Mouse (Mus musculus) heart, embryonic 16.5 days (tissue): ENCODE measurements at regions not wholly inside any gene's neighbourhood (a gene's known extent, or its start where the extent isn't known, plus 50 kb on each side); places are given as distances from the start of the nearest gene placed in this dataset.

Experiments
- ATAC-seq: fragments of 200-750 bp; cut with Nextera tagmentation; replicated peaks from 2 replicates; pipeline ENCODE4 v1.8.0; 2017; ENCODE audit warnings: moderate number of reproducible peaks; ENCODE audit not compliant: insufficient read depth, low FRiP score; ENCODE audit errors: extremely low read depth
- H3K27ac ChIP-seq: fragments of 300-500 bp; sonication (generic); 2 replicates; pipeline ENCODE4 v1.5.1; 2014; ENCODE audit warnings: mild to moderate bottlenecking, low read length, control low read depth, moderate library complexity
- H3K27me3 ChIP-seq: fragments of 300-500 bp; sonication (generic); 2 replicates; pipeline ENCODE4 v1.6.1; 2014; ENCODE audit warnings: low read length, mixed read lengths; ENCODE audit not compliant: control insufficient read depth, insufficient read depth
- H3K36me3 ChIP-seq: fragments of 300-500 bp; sonication (generic); 2 replicates; pipeline ENCODE4 v1.6.1; 2014; ENCODE audit not compliant: control insufficient read depth, insufficient read depth
- H3K4me1 ChIP-seq: fragments of 300-500 bp; sonication (generic); 2 replicates; pipeline ENCODE4 v1.6.1; 2014; ENCODE audit warnings: low read length, mixed read lengths; ENCODE audit not compliant: control insufficient read depth, insufficient read depth
- H3K4me2 ChIP-seq: fragments of 300-500 bp; sonication (generic); 2 replicates; pipeline ENCODE4 v1.6.1; 2014; ENCODE audit warnings: low read depth, mild to moderate bottlenecking, control low read depth, low read length
- H3K4me3 ChIP-seq: fragments of 300-500 bp; sonication (generic); 2 replicates; pipeline ENCODE4 v1.5.1; 2014; ENCODE audit warnings: mild to moderate bottlenecking, control low read depth, low read length
- H3K9ac ChIP-seq: fragments of 300-500 bp; sonication (generic); 2 replicates; pipeline ENCODE4 v1.6.1; 2014; ENCODE audit warnings: low read length, control low read depth
- H3K9me3 ChIP-seq: fragments of 300-500 bp; sonication (generic); replicated peaks from 2 replicates; pipeline ENCODE4 v1.6.1; 2016; ENCODE audit warnings: low read length; ENCODE audit not compliant: control insufficient read depth
- WGBS: fragments of 180-500 bp; shearing (Covaris S2); extraction: QIAGEN DNeasy Blood & Tissue Kit; methylation state at CpG from one replicate; pipeline ENCODE4 v1.1.7; 2014; 5-methylcytosine and 5-hydroxymethylcytosine counted together

GRCm38 (mm10) chr3:126011269-126011668, 72.8 kb upstream of the Ugt8a start:
- Histone ChIP-seq H3K27me3 (no peaks in the 10 kb centered on the region), H3K4me3 (no peak overlapping the region), H3K4me1 (no peaks in the 10 kb centered on the region), H3K9me3 (no peaks in the 10 kb centered on the region), H3K27ac (no peak overlapping the region), H3K36me3 (no peaks in the 10 kb centered on the region), H3K4me2 (no peak overlapping the region), H3K9ac (no peak overlapping the region)
- ATAC-seq = no peak

- 88% methylated on average over 4 of the region's 4 CpGs for WGBS
- H3K4me1 ChIP-seq = no peaks in the 10 kb centered on the region
- no peak overlapping the region for H3K4me2 ChIP-seq
- no peaks in the 10 kb centered on the region for H3K36me3 ChIP-seq
- no peak overlapping the region for H3K27ac ChIP-seq
- H3K27me3 ChIP-seq = no peaks in the 10 kb centered on the region
- no peaks in the 10 kb centered on the region for H3K9me3 ChIP-seq
- ATAC-seq = no peak
- H3K9ac ChIP-seq = no peak overlapping the region
- H3K4me3 ChIP-seq = no peak overlapping the region
Measured at GRCm38 (mm10) chr3:126016166-126016565, 77.7 kb upstream of the Ugt8a start.

GRCm38 (mm10) chr3:126044327-126044726, 105.9 kb upstream of the Ugt8a start:
- no peak overlapping the region for H3K9ac ChIP-seq
- H3K27me3 ChIP-seq = no peaks in the 10 kb centered on the region
- no peaks in the 10 kb centered on the region for H3K4me1 ChIP-seq
- ATAC-seq = peak; percentile 91
- no peaks in the 10 kb centered on the region for H3K9me3 ChIP-seq
- no peak overlapping the region for H3K4me3 ChIP-seq
- H3K27ac ChIP-seq = no peak overlapping the region
- H3K4me2 ChIP-seq = no peak overlapping the region
- WGBS = 7% methylated on average over 3 of the region's 3 CpGs
- H3K36me3 ChIP-seq = no peaks in the 10 kb centered on the region

GRCm38 (mm10) chr3:126044861-126045260, 106.4 kb upstream of the Ugt8a start:
- no peaks in the 10 kb centered on the region for H3K4me1 ChIP-seq
- no peaks in the 10 kb centered on the region for H3K36me3 ChIP-seq
- H3K9me3 ChIP-seq = no peaks in the 10 kb centered on the region
- ATAC-seq = no peak
- 36% methylated on average over 2 of the region's 2 CpGs for WGBS
- H3K4me3 ChIP-seq = no peak overlapping the region
- H3K27me3 ChIP-seq = no peaks in the 10 kb centered on the region
- H3K9ac ChIP-seq = no peak overlapping the region
- H3K4me2 ChIP-seq = no peak overlapping the region
- H3K27ac ChIP-seq = no peak overlapping the region

GRCm38 (mm10) chr3:126045992-126046786, 107.8 kb upstream of the Ugt8a start:
- Histone ChIP-seq H3K4me2 (no peak overlapping the region), H3K36me3 (no peaks in the 10 kb centered on the region), H3K9me3 (no peaks in the 10 kb centered on the region), H3K4me1 (no peaks in the 10 kb centered on the region), H3K4me3 (no peak overlapping the region), H3K9ac (no peak overlapping the region), H3K27ac (no peak overlapping the region), H3K27me3 (no peaks in the 10 kb centered on the region)
- 52% methylated on average over 9 of the region's 9 CpGs for WGBS
- no peak for ATAC-seq

- Histone ChIP-seq H3K9ac (no peak overlapping the region), H3K9me3 (no peaks in the 10 kb centered on the region)
- ATAC-seq = no peak
Measured at GRCm38 (mm10) chr3:126058585-126058984, 120.2 kb upstream of the Ugt8a start.

GRCm38 (mm10) chr3:126105086-126105485, 166.7 kb upstream of the Ugt8a start:
- Histone ChIP-seq H3K27ac (no peak overlapping the region), H3K4me1 (no peaks in the 10 kb centered on the region), H3K4me2 (no peak overlapping the region), H3K9ac (no peak overlapping the region), H3K27me3 (no peaks in the 10 kb centered on the region), H3K4me3 (no peak overlapping the region), H3K36me3 (no peaks in the 10 kb centered on the region), H3K9me3 (peaks cover 3% of the 10 kb centered on the region; the same call in 1 of the 2 replicates)
- no peak for ATAC-seq
- 81% methylated on average over 2 of the region's 2 CpGs for WGBS

More at GRCm38 (mm10) chr3:126058585-126058984, 120.2 kb upstream of the Ugt8a start:
- H3K36me3 ChIP-seq = no peaks in the 10 kb centered on the region
- no peak overlapping the region for H3K4me2 ChIP-seq
- H3K4me1 ChIP-seq = no peaks in the 10 kb centered on the region
- H3K4me3 ChIP-seq = no peak overlapping the region
- no peaks in the 10 kb centered on the region for H3K27me3 ChIP-seq
- no peak overlapping the region for H3K27ac ChIP-seq

GRCm38 (mm10) chr3:126109371-126109770, 171.0 kb upstream of the Ugt8a start:
- no peak overlapping the region for H3K4me3 ChIP-seq
- 78% methylated on average over 6 of the region's 6 CpGs for WGBS
- no peak for ATAC-seq

GRCm38 (mm10) chr3:126117849-126118248, 179.4 kb upstream of the Ugt8a start:
- Histone ChIP-seq H3K9ac (no peak overlapping the region), H3K4me3 (no peak overlapping the region), H3K36me3 (no peaks in the 10 kb centered on the region), H3K4me1 (no peaks in the 10 kb centered on the region), H3K9me3 (no peaks in the 10 kb centered on the region), H3K27me3 (no peaks in the 10 kb centered on the region), H3K27ac (no peak overlapping the region), H3K4me2 (no peak overlapping the region)
- no peak for ATAC-seq
- 60% methylated on average over 2 of the region's 2 CpGs for WGBS

More at GRCm38 (mm10) chr3:126109371-126109770, 171.0 kb upstream of the Ugt8a start:
- H3K9me3 ChIP-seq = peaks cover 3% of the 10 kb centered on the region; the same call in 1 of the 2 replicates
- no peaks in the 10 kb centered on the region for H3K36me3 ChIP-seq
- no peak overlapping the region for H3K9ac ChIP-seq
- no peaks in the 10 kb centered on the region for H3K27me3 ChIP-seq
- H3K4me1 ChIP-seq = no peaks in the 10 kb centered on the region
- H3K4me2 ChIP-seq = no peak overlapping the region
- no peak overlapping the region for H3K27ac ChIP-seq
